Mouse (Mus musculus) liver, embryonic 11.5 days (tissue): Measurements from ENCODE around the gene St8sia1. TPM values are rescaled to one million over a fixed set of nuclear protein-coding genes. Genes with fewer than 3 reads are reported as not detected.

ENCODE experiments used
- ATAC-seq: fragments of 200-750 bp; cut with Nextera tagmentation; replicated peaks from 2 replicates; pipeline ENCODE4 v1.8.0; 2017; ENCODE audit warnings: moderate number of reproducible peaks, mild to moderate bottlenecking, moderate TSS enrichment, moderate library complexity; ENCODE audit not compliant: low FRiP score
- DNase-seq: peaks from one replicate; pipeline ENCODE4 v3.0.0-alpha.2; 2017; ENCODE audit warnings: low spot score
- H3K27ac ChIP-seq: fragments of 300-500 bp; sonication (generic); 2 replicates; pipeline ENCODE4 v1.5.1; 2014; ENCODE audit warnings: mild to moderate bottlenecking, low read depth, low read length, control low read depth
- H3K27me3 ChIP-seq: fragments of 300-500 bp; sonication (generic); replicated peaks from 2 replicates; pipeline ENCODE4 v1.6.1; 2014; ENCODE audit warnings: low read length, mixed read lengths; ENCODE audit not compliant: control insufficient read depth, insufficient read depth
- H3K36me3 ChIP-seq: fragments of 300-500 bp; sonication (generic); 2 replicates; pipeline ENCODE4 v1.6.1; 2014; ENCODE audit warnings: mild to moderate bottlenecking, low read length, moderate library complexity, mixed read lengths; ENCODE audit not compliant: control insufficient read depth, insufficient read depth
- H3K4me1 ChIP-seq: fragments of 300-500 bp; sonication (generic); replicated peaks from 2 replicates; pipeline ENCODE4 v1.6.1; 2014; ENCODE audit warnings: low read length, mixed read lengths; ENCODE audit not compliant: control insufficient read depth, insufficient read depth
- H3K4me2 ChIP-seq: fragments of 300-500 bp; sonication (generic); 2 replicates; pipeline ENCODE4 v1.6.1; 2014; ENCODE audit warnings: mild to moderate bottlenecking, control low read depth, moderate library complexity
- H3K4me3 ChIP-seq: fragments of 300-500 bp; sonication (generic); 2 replicates; pipeline ENCODE4 v1.5.1; 2014; ENCODE audit warnings: low read depth, low read length, control low read depth
- H3K9ac ChIP-seq: fragments of 300-500 bp; sonication (generic); 2 replicates; pipeline ENCODE4 v1.6.1; 2014; ENCODE audit warnings: low read depth, low read length, control low read depth
- H3K9me3 ChIP-seq: fragments of 300-500 bp; sonication (generic); 2 replicates; pipeline ENCODE4 v1.6.1; 2016; ENCODE audit warnings: low read length, inconsistent platforms, mixed read lengths; ENCODE audit not compliant: control insufficient read depth
- WGBS: fragments of 180-500 bp; shearing (Covaris S2); extraction: QIAGEN DNeasy Blood & Tissue Kit; methylation state at CpG from one replicate; pipeline ENCODE4 v1.1.7; 2014; 5-methylcytosine and 5-hydroxymethylcytosine counted together
- polyA plus RNA-seq: library from polyadenylated mRNA; unstranded; fragments of >200 nt; fragmentation: Nextera tagmentation; extraction: Ambion mirVana; gene quantifications from 2 replicates; pipeline ENCODE4 v1.2.1, GENCODE M21; 2014

St8sia1 gene
- polyA plus RNA-seq, 1 experiment from 2014 or later, result 2.1 TPM

- no peaks in the 10 kb centered on the region for H3K27me3 ChIP-seq
- no peaks in the 10 kb centered on the region for H3K9me3 ChIP-seq
- ATAC-seq (no peak), DNase-seq (no peak)
- no peak overlapping the region for H3K9ac ChIP-seq
- H3K4me2 ChIP-seq, result no peak overlapping the region
- H3K4me3 ChIP-seq, result no peak overlapping the region
- WGBS, result 78% methylated on average over 6 of the region's 6 CpGs
- H3K4me1 ChIP-seq, result 0 out of 2 replicates have a peak, but pooled peaks cover 6% of the 10 kb centered on the region
- no peaks in the 10 kb centered on the region for H3K36me3 ChIP-seq
- no peak overlapping the region for H3K27ac ChIP-seq
Measured at GRCm38 (mm10) chr6:142865199-142865598, 99.1 kb downstream of the St8sia1 start.

GRCm38 (mm10) chr6:142863881-142864280, 100.4 kb downstream of the St8sia1 start:
- H3K4me1 ChIP-seq, result 0 out of 2 replicates have a peak, but pooled peaks cover 6% of the 10 kb centered on the region
- no peaks in the 10 kb centered on the region for H3K9me3 ChIP-seq
- no peak overlapping the region for H3K4me3 ChIP-seq
- H3K27me3 ChIP-seq, result no peaks in the 10 kb centered on the region
- no peak overlapping the region for H3K9ac ChIP-seq
- WGBS, result 89% methylated on average over 4 of the region's 4 CpGs
- H3K36me3 ChIP-seq, result no peaks in the 10 kb centered on the region
- DNase-seq, result no peak
- H3K4me2 ChIP-seq, result no peak overlapping the region
- no peak for ATAC-seq
- H3K27ac ChIP-seq, result no peak overlapping the region

DNA sequence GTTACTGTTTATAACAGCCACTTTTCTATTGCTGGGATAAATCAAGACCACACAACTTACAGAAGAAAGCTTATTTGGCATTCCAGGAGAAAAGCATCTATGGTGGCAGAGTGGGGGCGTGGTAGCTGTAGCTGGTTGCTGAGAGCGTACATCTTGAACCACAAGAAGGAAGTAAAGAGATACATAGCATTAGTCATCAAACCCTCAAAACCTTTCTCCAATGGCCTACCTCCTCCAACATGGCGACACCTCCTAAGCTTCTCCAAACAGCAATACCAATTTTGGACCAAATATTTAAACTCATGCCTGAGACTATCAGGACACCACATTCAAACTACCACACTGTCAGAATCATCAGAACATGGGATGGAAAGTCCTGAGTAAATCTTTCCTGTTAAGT, 102.0 kb downstream of the St8sia1 start:
- no peak for DNase-seq
- Histone ChIP-seq H3K4me2 (no peak overlapping the region), H3K9ac (no peak overlapping the region), H3K4me1 (0 out of 2 replicates have a peak, but pooled peaks cover 6% of the 10 kb centered on the region), H3K27ac (no peak overlapping the region), H3K9me3 (no peaks in the 10 kb centered on the region), H3K27me3 (no peaks in the 10 kb centered on the region), H3K36me3 (no peaks in the 10 kb centered on the region), H3K4me3 (no peak overlapping the region)
- no peak for ATAC-seq
- 65% methylated on average over 3 of the region's 3 CpGs for WGBS

DNA sequence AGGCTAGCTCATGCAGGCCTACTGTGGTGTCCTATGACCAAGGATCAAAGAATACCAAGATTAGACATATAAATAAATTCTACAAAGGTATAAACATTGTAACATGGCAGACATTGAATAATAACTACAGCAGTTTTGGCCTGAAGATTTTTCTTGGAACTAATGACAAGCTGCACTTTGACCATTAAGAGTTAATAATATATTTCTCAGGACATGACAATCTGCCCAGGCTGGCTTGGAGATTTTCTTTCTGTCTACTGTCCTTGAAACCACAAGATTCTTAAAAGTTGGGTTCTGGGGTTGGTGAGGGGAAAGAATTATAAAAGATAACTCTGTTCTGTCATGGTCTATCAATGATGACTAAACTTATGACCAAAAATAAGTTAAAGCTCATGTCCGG, 103.9 kb downstream of the St8sia1 start:
- H3K27me3 ChIP-seq, result no peaks in the 10 kb centered on the region
- no peak overlapping the region for H3K4me2 ChIP-seq
- no peak overlapping the region for H3K4me3 ChIP-seq
- no peak for DNase-seq
- no peak for ATAC-seq
- no peaks in the 10 kb centered on the region for H3K36me3 ChIP-seq
- WGBS, result 81% methylated on average over 1 of the region's 1 CpGs
- H3K4me1 ChIP-seq, result no peaks in the 10 kb centered on the region
- no peaks in the 10 kb centered on the region for H3K9me3 ChIP-seq
- no peak overlapping the region for H3K27ac ChIP-seq
- no peak overlapping the region for H3K9ac ChIP-seq

DNA sequence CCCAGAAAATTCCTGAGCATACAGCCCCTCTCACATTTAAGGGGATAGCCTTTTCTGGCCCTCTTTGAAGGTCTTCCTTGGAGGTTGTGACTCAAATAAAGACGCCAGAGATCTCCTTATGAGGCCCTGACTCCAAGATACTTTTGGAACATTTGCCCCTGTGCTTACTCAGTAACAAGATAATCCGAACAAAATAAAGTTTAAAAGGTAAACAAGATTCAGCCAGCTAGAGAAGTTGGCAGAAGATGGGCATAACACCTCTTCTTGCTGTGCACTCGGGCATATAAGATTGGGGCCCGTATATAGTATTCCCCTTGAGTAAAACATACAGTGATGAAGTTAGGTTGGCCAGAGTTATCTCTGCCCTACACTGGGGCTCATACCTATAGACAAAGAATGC, 104.3 kb downstream of the St8sia1 start:
- 84% methylated on average over 4 of the region's 4 CpGs for WGBS
- DNase-seq, result peak; percentile 0
- Histone ChIP-seq H3K36me3 (no peaks in the 10 kb centered on the region), H3K9me3 (no peaks in the 10 kb centered on the region), H3K4me2 (no peak overlapping the region), H3K9ac (no peak overlapping the region), H3K27ac (no peak overlapping the region), H3K4me3 (no peak overlapping the region), H3K4me1 (no peaks in the 10 kb centered on the region), H3K27me3 (no peaks in the 10 kb centered on the region)
- ATAC-seq, result no peak

GRCm38 (mm10) chr6:142858937-142859336, 105.3 kb downstream of the St8sia1 start:
- H3K9ac ChIP-seq, result no peak overlapping the region
- peak; percentile 8 for DNase-seq
- H3K27me3 ChIP-seq, result no peaks in the 10 kb centered on the region
- H3K9me3 ChIP-seq, result no peaks in the 10 kb centered on the region
- no peak for ATAC-seq
- WGBS, result 71% methylated on average over 2 of the region's 2 CpGs
- H3K4me2 ChIP-seq, result no peak overlapping the region
- H3K4me3 ChIP-seq, result no peak overlapping the region
- H3K27ac ChIP-seq, result no peak overlapping the region
- H3K36me3 ChIP-seq, result no peaks in the 10 kb centered on the region
- no peaks in the 10 kb centered on the region for H3K4me1 ChIP-seq

- no peak overlapping the region for H3K4me2 ChIP-seq
- ATAC-seq (no peak), DNase-seq (peak; percentile 25)
- no peaks in the 10 kb centered on the region for H3K4me1 ChIP-seq
- 55% methylated on average over 3 of the region's 3 CpGs for WGBS
- no peak overlapping the region for H3K27ac ChIP-seq
- H3K27me3 ChIP-seq, result no peaks in the 10 kb centered on the region
- no peaks in the 10 kb centered on the region for H3K36me3 ChIP-seq
- no peak overlapping the region for H3K4me3 ChIP-seq
- H3K9me3 ChIP-seq, result no peaks in the 10 kb centered on the region
- H3K9ac ChIP-seq, result no peak overlapping the region
Measured at GRCm38 (mm10) chr6:142856258-142856874, 107.9 kb downstream of the St8sia1 start.

DNA sequence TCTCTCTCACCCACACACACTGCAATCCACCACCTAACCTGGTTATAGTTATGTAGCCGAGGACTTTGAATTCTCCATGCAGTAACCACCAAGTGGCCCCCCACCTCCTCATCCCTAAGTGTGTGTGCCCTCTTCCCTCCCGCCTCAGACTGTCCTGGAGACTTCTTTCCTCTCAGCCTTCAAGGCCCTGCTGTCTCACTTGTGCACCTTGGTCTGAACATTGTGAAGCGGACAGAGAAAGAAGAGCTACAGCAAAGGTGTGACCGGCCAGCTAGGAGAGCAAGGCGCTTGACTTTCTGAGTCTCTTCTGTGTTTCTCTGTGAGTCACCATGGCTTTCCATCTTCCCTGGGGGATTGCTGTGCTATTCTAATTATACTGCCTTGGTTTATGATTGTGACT, 108.5 kb downstream of the St8sia1 start:
- Histone ChIP-seq H3K4me2 (no peak overlapping the region), H3K36me3 (no peaks in the 10 kb centered on the region), H3K9me3 (no peaks in the 10 kb centered on the region), H3K27me3 (no peaks in the 10 kb centered on the region), H3K27ac (no peak overlapping the region), H3K9ac (no peak overlapping the region), H3K4me1 (no peaks in the 10 kb centered on the region), H3K4me3 (no peak overlapping the region)
- ATAC-seq (no peak), DNase-seq (peak; percentile 16)
- WGBS, result 81% methylated on average over 5 of the region's 5 CpGs
